Mouse (Mus musculus) cortical plate, adult 2 months (tissue): Measurements from ENCODE around the gene Mkrn1. TPM values are rescaled to one million over a fixed set of nuclear protein-coding genes. Genes with fewer than 3 reads are reported as not detected.

ENCODE experiments used
- H3K27ac ChIP-seq: fragments of 200-500 bp; 2 replicates; pipeline ENCODE4 v1.5.1; 2012; ENCODE audit warnings: low read length, control low read depth, inconsistent platforms; ENCODE audit not compliant: insufficient read depth
- H3K4me1 ChIP-seq: fragments of 200-500 bp; 2 replicates; pipeline ENCODE4 v1.6.1; 2011; ENCODE audit warnings: low read length; ENCODE audit not compliant: control insufficient read depth, insufficient read depth
- H3K4me3 ChIP-seq: fragments of 200-500 bp; 2 replicates; pipeline ENCODE4 v1.5.1; 2011; ENCODE audit warnings: mild to moderate bottlenecking, low read length, control low read depth; ENCODE audit not compliant: insufficient read depth
- CTCF ChIP-seq: fragments of 200-500 bp; IDR thresholded peaks from 2 replicates; pipeline ENCODE4 v1.5.1; 2011; ENCODE audit warnings: mild to moderate bottlenecking, control low read depth, low read length; ENCODE audit not compliant: insufficient read depth; ENCODE audit errors: extremely low read depth
- POLR2A ChIP-seq: fragments of 200-500 bp; IDR thresholded peaks from 2 replicates; pipeline ENCODE4 v1.6.1; 2011; ENCODE audit warnings: mild to moderate bottlenecking, low read length, control low read depth; ENCODE audit not compliant: insufficient read depth; ENCODE audit errors: extremely low read depth
- polyA plus RNA-seq: library from polyadenylated mRNA; depleted of rRNA; stranded (reverse); fragments of >200 nt; gene quantifications from 2 replicates; pipeline ENCODE4 v1.2.3, GENCODE M21; 2012; rRNA removed

Gene Mkrn1
- 105 and 109 TPM in 2 replicates for polyA plus RNA-seq

- Histone ChIP-seq H3K4me3 (peak within 1 kb of the TSS; percentile 86), H3K27ac (peak within 1 kb of the TSS; percentile 86), H3K4me1 (peaks cover 2% of the 10 kb centered on the region)
- TF ChIP-seq POLR2A: peak; percentile 82
- TF ChIP-seq CTCF: no peak
Observed at GRCm38 (mm10) chr6:39419851-39420721, at the start of gene Mkrn1. TSS of gene Mkrn1 (minus strand) at chr6:39420462.

GRCm38 (mm10) chr6:39469427-39469826 is 49.2 kb upstream of the Mkrn1 start:
- TF ChIP-seq POLR2A: no peak
- H3K4me3 ChIP-seq: no peak overlapping the region
- no peak overlapping the region for H3K27ac ChIP-seq
- H3K4me1 ChIP-seq: no peaks in the 10 kb centered on the region

- no peak overlapping the region for H3K4me3 ChIP-seq
Observed at GRCm38 (mm10) chr6:39462621-39463538, 42.6 kb upstream of the Mkrn1 start.

GRCm38 (mm10) chr6:39460040-39460439 is 39.8 kb upstream of the Mkrn1 start:
- Histone ChIP-seq H3K27ac (no peak overlapping the region), H3K4me3 (no peak overlapping the region), H3K4me1 (no peaks in the 10 kb centered on the region)
- TF ChIP-seq CTCF (no peak), POLR2A (no peak)

More at GRCm38 (mm10) chr6:39462621-39463538, 42.6 kb upstream of the Mkrn1 start:
- no peak for TF ChIP-seq POLR2A
- TF ChIP-seq CTCF: peak; percentile 89
- H3K4me1 ChIP-seq: no peaks in the 10 kb centered on the region
- no peak overlapping the region for H3K27ac ChIP-seq

- H3K27ac ChIP-seq: no peak overlapping the region
- no peaks in the 10 kb centered on the region for H3K4me1 ChIP-seq
- no peak for TF ChIP-seq CTCF
- TF ChIP-seq POLR2A: no peak
- no peak overlapping the region for H3K4me3 ChIP-seq
Observed at GRCm38 (mm10) chr6:39455339-39456160, 35.3 kb upstream of the Mkrn1 start.

GRCm38 (mm10) chr6:39454616-39455015 is 34.4 kb upstream of the Mkrn1 start:
- Histone ChIP-seq H3K27ac (no peak overlapping the region), H3K4me1 (no peaks in the 10 kb centered on the region), H3K4me3 (no peak overlapping the region)
- TF ChIP-seq CTCF (no peak), POLR2A (no peak)

- Histone ChIP-seq H3K4me1 (no peaks in the 10 kb centered on the region), H3K4me3 (no peak overlapping the region), H3K27ac (no peak overlapping the region)
- TF ChIP-seq CTCF (no peak), POLR2A (no peak)
Observed at GRCm38 (mm10) chr6:39453564-39453963, 33.3 kb upstream of the Mkrn1 start.

- TF ChIP-seq POLR2A: no peak
- TF ChIP-seq CTCF: peak; percentile 20; the same call in 1 of the 2 replicates
- Histone ChIP-seq H3K4me1 (no peaks in the 10 kb centered on the region), H3K4me3 (no peak overlapping the region), H3K27ac (no peak overlapping the region)
Observed at GRCm38 (mm10) chr6:39451033-39451432, 30.8 kb upstream of the Mkrn1 start.

GRCm38 (mm10) chr6:39450580-39450979 is 30.3 kb upstream of the Mkrn1 start:
- no peak overlapping the region for H3K4me3 ChIP-seq
- no peak overlapping the region for H3K27ac ChIP-seq
- TF ChIP-seq CTCF: no peak
- TF ChIP-seq POLR2A: no peak
- no peaks in the 10 kb centered on the region for H3K4me1 ChIP-seq
